Mouse (Mus musculus): ENCODE results near the gene Acr. TPM values are rescaled to one million over a fixed set of nuclear protein-coding genes. Genes with fewer than 3 reads are reported as not detected.

Gene Acr
- polyA plus RNA-seq, 1 experiment = 0.56 TPM

DNA sequence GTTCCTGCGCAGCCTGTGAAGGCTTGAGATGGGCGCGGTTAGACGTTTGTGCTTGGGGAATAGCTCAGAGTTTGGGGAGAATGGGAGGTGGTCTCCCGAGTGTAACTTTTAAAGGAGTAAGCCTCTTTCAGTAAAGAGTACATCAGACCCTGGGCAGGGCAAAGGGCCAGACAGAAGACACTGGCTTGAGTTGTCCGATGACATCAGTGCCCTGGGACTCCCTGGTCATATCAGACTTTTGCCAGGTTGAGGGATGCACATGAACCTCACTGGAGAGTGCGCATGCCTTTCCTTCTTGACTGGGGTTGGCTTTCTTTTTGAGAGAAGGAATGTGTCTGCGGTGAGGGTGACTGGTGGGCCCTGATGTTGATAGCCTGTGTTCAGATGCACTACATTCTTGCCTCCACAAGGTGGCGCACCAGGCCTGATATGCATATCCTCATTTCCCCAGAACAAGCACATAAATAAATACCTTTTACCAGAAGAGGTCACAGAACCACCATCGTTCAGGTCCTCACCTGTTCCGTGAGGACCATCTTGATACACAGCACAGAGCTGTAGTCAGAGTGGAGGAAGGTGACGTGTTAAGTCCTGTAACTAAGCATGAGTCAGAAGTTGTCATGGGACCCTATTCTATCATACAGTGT, 54.3 kb downstream of the Acr start:
- TF ChIP-seq CTCF (IDR thresholded peaks at IDR 0.05; ENCODE audit: extremely low read depth, insufficient read length, insufficient replicate concordance, low read depth, low read length) (peak; percentile 36; the same call in 1 of the 2 replicates), POLR2A (IDR thresholded peaks at IDR 0.05; ENCODE audit: low read depth, low read length) (no peak)
- no peaks in the 10 kb centered on the region for H3K36me3 ChIP-seq (ENCODE audit: control insufficient read depth, insufficient read depth, low read length)
- no peaks in the 10 kb centered on the region for H3K4me1 ChIP-seq (ENCODE audit: control insufficient read depth, insufficient read depth, insufficient read length, low read length)
- 77% methylated on average over 12 of the region's 12 CpGs for WGBS
- no peaks in the 10 kb centered on the region for H3K27me3 ChIP-seq (ENCODE audit: control insufficient read depth, insufficient read depth, low read length)
- H3K27ac ChIP-seq (ENCODE audit: insufficient read depth, low read depth, low read length) = no peak overlapping the region
- H3K4me3 ChIP-seq (ENCODE audit: low read depth, low read length) = no peak overlapping the region

DNA sequence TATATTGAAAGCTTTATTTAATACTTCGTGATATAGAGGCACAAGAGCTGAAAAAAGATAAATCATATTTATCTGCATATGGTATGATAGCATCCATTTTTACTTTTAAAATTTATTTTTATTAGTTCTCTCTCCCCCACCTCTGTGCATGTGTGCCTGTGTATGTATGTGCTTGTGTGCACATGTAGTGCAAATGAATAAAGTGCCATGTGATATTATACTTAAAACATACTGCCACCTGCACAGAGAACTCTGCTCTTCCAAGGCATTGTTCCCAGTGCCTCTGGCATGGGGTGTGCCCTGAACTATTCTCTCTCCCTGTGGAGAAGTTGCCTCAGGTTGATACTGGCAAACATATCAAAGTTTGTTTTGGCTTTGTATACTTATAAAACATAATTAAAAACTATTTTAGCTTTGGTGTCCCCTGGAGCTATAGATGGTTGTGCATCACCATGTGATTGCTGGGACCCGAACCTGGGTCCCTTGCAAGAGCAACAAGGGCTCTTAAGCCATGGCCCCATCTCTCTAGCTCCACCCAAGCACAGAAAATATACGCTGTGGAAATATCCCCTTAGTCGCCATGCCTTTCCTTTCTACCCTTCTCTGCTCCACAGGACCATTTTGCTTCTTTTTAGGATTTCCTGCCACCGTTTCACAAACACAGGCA, 55.0 kb downstream of the Acr start:
- H3K4me3 ChIP-seq (ENCODE audit: low read depth, low read length) = no peak overlapping the region
- no peaks in the 10 kb centered on the region for H3K4me1 ChIP-seq (ENCODE audit: control insufficient read depth, insufficient read depth, insufficient read length, low read length)
- TF ChIP-seq CTCF (IDR thresholded peaks at IDR 0.05; ENCODE audit: extremely low read depth, insufficient read length, insufficient replicate concordance, low read depth, low read length) (no peak), POLR2A (IDR thresholded peaks at IDR 0.05; ENCODE audit: low read depth, low read length) (no peak)
- no peaks in the 10 kb centered on the region for H3K36me3 ChIP-seq (ENCODE audit: control insufficient read depth, insufficient read depth, low read length)
- WGBS = 56% methylated on average over 5 of the region's 5 CpGs
- H3K27me3 ChIP-seq (ENCODE audit: control insufficient read depth, insufficient read depth, low read length) = no peaks in the 10 kb centered on the region
- no peak overlapping the region for H3K27ac ChIP-seq (ENCODE audit: insufficient read depth, low read depth, low read length)

DNA sequence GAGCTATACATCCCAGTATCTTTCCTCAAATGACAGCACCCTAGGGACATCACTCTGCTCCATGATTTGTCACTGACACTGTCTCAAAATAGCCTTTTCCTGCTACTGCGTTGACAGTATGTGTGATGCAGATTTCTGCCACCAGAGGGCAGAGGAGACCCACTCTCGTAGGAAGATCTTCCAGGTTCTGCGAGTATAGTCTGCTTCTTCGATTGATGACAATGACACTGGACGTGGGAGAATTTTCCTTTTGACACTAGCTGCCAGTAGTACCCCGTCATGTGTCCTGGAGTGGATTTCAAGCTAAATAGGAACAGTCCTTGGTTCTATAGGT, 55.5 kb downstream of the Acr start:
- Histone ChIP-seq H3K4me3 (ENCODE audit: low read depth, low read length) (no peak overlapping the region), H3K27ac (ENCODE audit: insufficient read depth, low read depth, low read length) (no peak overlapping the region), H3K27me3 (ENCODE audit: control insufficient read depth, insufficient read depth, low read length) (no peaks in the 10 kb centered on the region), H3K36me3 (ENCODE audit: control insufficient read depth, insufficient read depth, low read length) (no peaks in the 10 kb centered on the region), H3K4me1 (ENCODE audit: control insufficient read depth, insufficient read depth, insufficient read length, low read length) (no peaks in the 10 kb centered on the region)
- WGBS = 8% methylated on average over 6 of the region's 6 CpGs
- TF ChIP-seq CTCF (IDR thresholded peaks at IDR 0.05; ENCODE audit: extremely low read depth, insufficient read length, insufficient replicate concordance, low read depth, low read length) (peak; percentile 44; the same call in 1 of the 2 replicates), POLR2A (IDR thresholded peaks at IDR 0.05; ENCODE audit: low read depth, low read length) (no peak)

Other genes starting within 250 kb of the Acr start
- 0.98 and 5.4 TPM in 2 replicates for gene Adm2, start 245.6 kb upstream of the Acr start, polyA plus RNA-seq (2012; rRNA removed)
- 0.10 and 0.43 TPM in 2 replicates for gene Miox, start 233.9 kb upstream of the Acr start, polyA plus RNA-seq (2012; rRNA removed)
- gene Lmf2, start 212.7 kb upstream of the Acr start, polyA plus RNA-seq (2012; rRNA removed) = 22.8 and 33.3 TPM in 2 replicates
- gene Ncaph2, start 212.6 kb upstream of the Acr start, polyA plus RNA-seq (2012; rRNA removed) = 56.8 and 149 TPM in 2 replicates
- 239 and 317 TPM in 2 replicates for gene Sco2, start 194.5 kb upstream of the Acr start, polyA plus RNA-seq (2012; rRNA removed)
- gene Tymp, start 191.3 kb upstream of the Acr start, polyA plus RNA-seq (2012; rRNA removed) = 114 and 152 TPM in 2 replicates
- gene Odf3b, start 189.0 kb upstream of the Acr start, polyA plus RNA-seq (2012; rRNA removed) = 46.1 and 142 TPM in 2 replicates
- gene Klhdc7b, start 183.4 kb upstream of the Acr start, polyA plus RNA-seq (2012; rRNA removed) = 1.1 and 1.4 TPM in 2 replicates
- 0.60 and 0.93 TPM in 2 replicates for gene Syce3, start 157.8 kb upstream of the Acr start, polyA plus RNA-seq (2012; rRNA removed)
- 1.4 and 3.4 TPM in 2 replicates for gene Cpt1b, start 142.5 kb upstream of the Acr start, polyA plus RNA-seq (2012; rRNA removed)
- 0.17 and 0.76 TPM in 2 replicates for gene C730034F03Rik, start 138.7 kb upstream of the Acr start, polyA plus RNA-seq (2012; rRNA removed)
- gene Gm44502, start 138.6 kb upstream of the Acr start, polyA plus RNA-seq (2012; rRNA removed) = 3.0 and 5.0 TPM in 2 replicates
- gene Chkb, start 138.4 kb upstream of the Acr start, polyA plus RNA-seq (2012; rRNA removed) = 45.6 and 104 TPM in 2 replicates
- gene Mapk8ip2, start 114.4 kb upstream of the Acr start, polyA plus RNA-seq (2012; rRNA removed) = 0.53 and 0.65 TPM in 2 replicates
- gene Arsa, start 90.9 kb upstream of the Acr start, polyA plus RNA-seq (2012; rRNA removed) = 15.6 and 30.4 TPM in 2 replicates
- gene Shank3, start 68.7 kb upstream of the Acr start, polyA plus RNA-seq (2012; rRNA removed) = 6.4 and 10.2 TPM in 2 replicates
- 2.4 and 3.1 TPM in 2 replicates for gene Rabl2, start 23.6 kb downstream of the Acr start, polyA plus RNA-seq (2012; rRNA removed)